Mouse (Mus musculus): ENCODE data around the gene Fars2. TPM values are rescaled to one million over a fixed set of nuclear protein-coding genes. Genes with fewer than 3 reads are reported as not detected.

Fars2 gene
- total and polyA plus RNA-seq, 2 experiments from 2014 or later, result 54.8 to 78.9 TPM

GRCm38 (mm10) chr13:36305306-36305705 lies 188.1 kb downstream of the Fars2 start:
- TF ChIP-seq EP300 (IDR thresholded peaks at IDR 0.05; ENCODE audit: low read depth) (no peak), CTCF (IDR thresholded peaks at IDR 0.05; ENCODE audit: low read depth) (no peak)
- WGBS, result 64% methylated on average over 2 of the region's 2 CpGs
- Histone ChIP-seq H3K4me3 (ENCODE audit: low read depth, low read length) (no peak overlapping the region), H3K36me3 (replicated peaks; ENCODE audit: control insufficient read depth, insufficient read depth, low read length) (no peaks in the 10 kb centered on the region), H3K9me3 (replicated peaks; ENCODE audit: control insufficient read depth, low read length) (no peaks in the 10 kb centered on the region), H3K27me3 (ENCODE audit: control insufficient read depth, insufficient read depth, low read length) (no peaks in the 10 kb centered on the region), H3K4me1 (ENCODE audit: control insufficient read depth, insufficient read depth) (0 out of 2 replicates have a peak, but pooled peaks cover 9% of the 10 kb centered on the region), H3K9ac (replicated peaks; ENCODE audit: low read depth, low read length) (no peak overlapping the region), H3K27ac (ENCODE audit: low read depth) (no peak overlapping the region), H3K4me2 (ENCODE audit: low read depth, low read length) (no peak overlapping the region)
- DNase-seq (ENCODE audit: low spot score), result no peak
- ATAC-seq (ENCODE audit: insufficient read depth, low read depth), result no peak

GRCm38 (mm10) chr13:36307386-36307785 lies 190.2 kb downstream of the Fars2 start:
- no peak for TF ChIP-seq CTCF (IDR thresholded peaks at IDR 0.05; ENCODE audit: low read depth)
- DNase-seq (ENCODE audit: low spot score) (no peak), ATAC-seq (ENCODE audit: insufficient read depth, low read depth) (no peak)
- WGBS, result 90% methylated on average over 4 of the region's 4 CpGs
- no peak overlapping the region for H3K4me2 ChIP-seq (ENCODE audit: low read depth, low read length)
- H3K4me1 ChIP-seq (ENCODE audit: control insufficient read depth, insufficient read depth), result 0 out of 2 replicates have a peak, but pooled peaks cover 9% of the 10 kb centered on the region
- no peaks in the 10 kb centered on the region for H3K36me3 ChIP-seq (replicated peaks; ENCODE audit: control insufficient read depth, insufficient read depth, low read length)
- no peak overlapping the region for H3K27ac ChIP-seq (ENCODE audit: low read depth)
- no peaks in the 10 kb centered on the region for H3K9me3 ChIP-seq (replicated peaks; ENCODE audit: control insufficient read depth, low read length)
- H3K27me3 ChIP-seq (ENCODE audit: control insufficient read depth, insufficient read depth, low read length), result no peaks in the 10 kb centered on the region
- no peak overlapping the region for H3K4me3 ChIP-seq (ENCODE audit: low read depth, low read length)
- no peak overlapping the region for H3K9ac ChIP-seq (replicated peaks; ENCODE audit: low read depth, low read length)

GRCm38 (mm10) chr13:36309160-36309559 lies 191.9 kb downstream of the Fars2 start:
- Histone ChIP-seq H3K4me2 (ENCODE audit: low read depth, low read length) (no peak overlapping the region), H3K4me3 (ENCODE audit: low read depth, low read length) (no peak overlapping the region), H3K27me3 (ENCODE audit: control insufficient read depth, insufficient read depth, low read length) (no peaks in the 10 kb centered on the region), H3K9ac (replicated peaks; ENCODE audit: low read depth, low read length) (no peak overlapping the region), H3K9me3 (replicated peaks; ENCODE audit: control insufficient read depth, low read length) (no peaks in the 10 kb centered on the region), H3K36me3 (replicated peaks; ENCODE audit: control insufficient read depth, insufficient read depth, low read length) (no peaks in the 10 kb centered on the region), H3K27ac (ENCODE audit: low read depth) (no peak overlapping the region), H3K4me1 (ENCODE audit: control insufficient read depth, insufficient read depth) (0 out of 2 replicates have a peak, but pooled peaks cover 9% of the 10 kb centered on the region)
- DNase-seq (ENCODE audit: low spot score) (no peak), ATAC-seq (ENCODE audit: insufficient read depth, low read depth) (peak; percentile 36)
- 76% methylated on average over 1 of the region's 1 CpGs for WGBS
- TF ChIP-seq CTCF (IDR thresholded peaks at IDR 0.05; ENCODE audit: low read depth) (no peak), EP300 (IDR thresholded peaks at IDR 0.05; ENCODE audit: low read depth) (no peak)

GRCm38 (mm10) chr13:36314218-36314617 lies 197.0 kb downstream of the Fars2 start:
- 64% methylated on average over 8 of the region's 8 CpGs for WGBS
- H3K4me1 ChIP-seq (ENCODE audit: control insufficient read depth, insufficient read depth), result 0 out of 2 replicates have a peak, but pooled peaks cover 5% of the 10 kb centered on the region
- H3K4me2 ChIP-seq (ENCODE audit: low read depth, low read length), result no peak overlapping the region
- no peak overlapping the region for H3K4me3 ChIP-seq (ENCODE audit: low read depth, low read length)
- ATAC-seq (ENCODE audit: insufficient read depth, low read depth), result no peak
- no peaks in the 10 kb centered on the region for H3K36me3 ChIP-seq (replicated peaks; ENCODE audit: control insufficient read depth, insufficient read depth, low read length)
- no peak overlapping the region for H3K9ac ChIP-seq (replicated peaks; ENCODE audit: low read depth, low read length)
- no peak for DNase-seq (ENCODE audit: low spot score)
- H3K9me3 ChIP-seq (replicated peaks; ENCODE audit: control insufficient read depth, low read length), result no peaks in the 10 kb centered on the region
- TF ChIP-seq EP300 (IDR thresholded peaks at IDR 0.05; ENCODE audit: low read depth), result no peak
- no peak for TF ChIP-seq CTCF (IDR thresholded peaks at IDR 0.05; ENCODE audit: low read depth)
- H3K27ac ChIP-seq (ENCODE audit: low read depth), result no peak overlapping the region
- H3K27me3 ChIP-seq (ENCODE audit: control insufficient read depth, insufficient read depth, low read length), result no peaks in the 10 kb centered on the region

GRCm38 (mm10) chr13:36314860-36315800 lies 197.9 kb downstream of the Fars2 start:
- 88% methylated on average over 10 of the region's 10 CpGs for WGBS
- TF ChIP-seq CTCF (IDR thresholded peaks at IDR 0.05; ENCODE audit: low read depth) (no peak), EP300 (IDR thresholded peaks at IDR 0.05; ENCODE audit: low read depth) (no peak)
- H3K4me3 ChIP-seq (ENCODE audit: low read depth, low read length), result no peak overlapping the region

More at GRCm38 (mm10) chr13:36314860-36315800, 197.9 kb downstream of the Fars2 start:
- no peak for DNase-seq (ENCODE audit: low spot score)
- Histone ChIP-seq H3K36me3 (replicated peaks; ENCODE audit: control insufficient read depth, insufficient read depth, low read length) (no peaks in the 10 kb centered on the region), H3K4me1 (ENCODE audit: control insufficient read depth, insufficient read depth) (0 out of 2 replicates have a peak, but pooled peaks cover 5% of the 10 kb centered on the region), H3K9me3 (replicated peaks; ENCODE audit: control insufficient read depth, low read length) (no peaks in the 10 kb centered on the region), H3K27me3 (ENCODE audit: control insufficient read depth, insufficient read depth, low read length) (no peaks in the 10 kb centered on the region), H3K4me2 (ENCODE audit: low read depth, low read length) (no peak overlapping the region), H3K27ac (ENCODE audit: low read depth) (no peak overlapping the region), H3K9ac (replicated peaks; ENCODE audit: low read depth, low read length) (no peak overlapping the region)
- ATAC-seq (ENCODE audit: insufficient read depth, low read depth), result no peak

Data from heart, postnatal 0 days (tissue).